Mouse (Mus musculus): ENCODE measurements around the gene Adprh. TPM values are rescaled to one million over a fixed set of nuclear protein-coding genes. Genes with fewer than 3 reads are reported as not detected.

Gene Adprh
- polyA plus RNA-seq, 1 experiment: 38.1 TPM

- Histone ChIP-seq H3K4me3 (ENCODE audit: insufficient read depth, low read length) (no peak overlapping the region), H3K4me1 (ENCODE audit: control insufficient read depth, insufficient read depth, low read length) (peaks cover 4% of the 10 kb centered on the region), H3K27ac (ENCODE audit: insufficient read depth, low read depth, low read length) (no peak overlapping the region)
- no peak for TF ChIP-seq POLR2A (IDR thresholded peaks at IDR 0.05; ENCODE audit: borderline replicate concordance, low read depth, low read length)
Observed at GRCm38 (mm10) chr16:38467091-38467916, 14.8 kb upstream of the Adprh start.

GRCm38 (mm10) chr16:38466089-38466488 lies 13.6 kb upstream of the Adprh start:
- no peak overlapping the region for H3K27ac ChIP-seq (ENCODE audit: insufficient read depth, low read depth, low read length)
- peaks cover 5% of the 10 kb centered on the region for H3K4me1 ChIP-seq (ENCODE audit: control insufficient read depth, insufficient read depth, low read length)

GRCm38 (mm10) chr16:38463305-38463704 lies 10.8 kb upstream of the Adprh start:
- no peak overlapping the region for H3K27ac ChIP-seq (ENCODE audit: insufficient read depth, low read depth, low read length)
- peaks cover 25% of the 10 kb centered on the region for H3K4me1 ChIP-seq (ENCODE audit: control insufficient read depth, insufficient read depth, low read length)
- no peak overlapping the region for H3K4me3 ChIP-seq (ENCODE audit: insufficient read depth, low read length)
- TF ChIP-seq POLR2A (IDR thresholded peaks at IDR 0.05; ENCODE audit: borderline replicate concordance, low read depth, low read length) (no peak), CTCF (IDR thresholded peaks at IDR 0.05; ENCODE audit: low read depth, low read length) (no peak)

More at GRCm38 (mm10) chr16:38466089-38466488, 13.6 kb upstream of the Adprh start:
- H3K4me3 ChIP-seq (ENCODE audit: insufficient read depth, low read length): no peak overlapping the region
- TF ChIP-seq CTCF (IDR thresholded peaks at IDR 0.05; ENCODE audit: low read depth, low read length): no peak
- TF ChIP-seq POLR2A (IDR thresholded peaks at IDR 0.05; ENCODE audit: borderline replicate concordance, low read depth, low read length): no peak

GRCm38 (mm10) chr16:38462161-38462560 lies 9.7 kb upstream of the Adprh start:
- no peak overlapping the region for H3K4me3 ChIP-seq (ENCODE audit: insufficient read depth, low read length)
- TF ChIP-seq POLR2A (IDR thresholded peaks at IDR 0.05; ENCODE audit: borderline replicate concordance, low read depth, low read length): no peak
- TF ChIP-seq CTCF (IDR thresholded peaks at IDR 0.05; ENCODE audit: low read depth, low read length): no peak
- H3K27ac ChIP-seq (ENCODE audit: insufficient read depth, low read depth, low read length): no peak overlapping the region
- peaks cover 23% of the 10 kb centered on the region for H3K4me1 ChIP-seq (ENCODE audit: control insufficient read depth, insufficient read depth, low read length)

GRCm38 (mm10) chr16:38461749-38462148 lies 9.2 kb upstream of the Adprh start:
- Histone ChIP-seq H3K4me1 (ENCODE audit: control insufficient read depth, insufficient read depth, low read length) (peaks cover 24% of the 10 kb centered on the region), H3K27ac (ENCODE audit: insufficient read depth, low read depth, low read length) (no peak overlapping the region), H3K4me3 (ENCODE audit: insufficient read depth, low read length) (no peak overlapping the region)
- TF ChIP-seq POLR2A (IDR thresholded peaks at IDR 0.05; ENCODE audit: borderline replicate concordance, low read depth, low read length) (no peak), CTCF (IDR thresholded peaks at IDR 0.05; ENCODE audit: low read depth, low read length) (no peak)

- peak overlapping the region; percentile 13; the same call in 1 of the 2 replicates for H3K4me3 ChIP-seq (ENCODE audit: insufficient read depth, low read length)
Observed at GRCm38 (mm10) chr16:38459990-38460389, 7.5 kb upstream of the Adprh start.

DNA sequence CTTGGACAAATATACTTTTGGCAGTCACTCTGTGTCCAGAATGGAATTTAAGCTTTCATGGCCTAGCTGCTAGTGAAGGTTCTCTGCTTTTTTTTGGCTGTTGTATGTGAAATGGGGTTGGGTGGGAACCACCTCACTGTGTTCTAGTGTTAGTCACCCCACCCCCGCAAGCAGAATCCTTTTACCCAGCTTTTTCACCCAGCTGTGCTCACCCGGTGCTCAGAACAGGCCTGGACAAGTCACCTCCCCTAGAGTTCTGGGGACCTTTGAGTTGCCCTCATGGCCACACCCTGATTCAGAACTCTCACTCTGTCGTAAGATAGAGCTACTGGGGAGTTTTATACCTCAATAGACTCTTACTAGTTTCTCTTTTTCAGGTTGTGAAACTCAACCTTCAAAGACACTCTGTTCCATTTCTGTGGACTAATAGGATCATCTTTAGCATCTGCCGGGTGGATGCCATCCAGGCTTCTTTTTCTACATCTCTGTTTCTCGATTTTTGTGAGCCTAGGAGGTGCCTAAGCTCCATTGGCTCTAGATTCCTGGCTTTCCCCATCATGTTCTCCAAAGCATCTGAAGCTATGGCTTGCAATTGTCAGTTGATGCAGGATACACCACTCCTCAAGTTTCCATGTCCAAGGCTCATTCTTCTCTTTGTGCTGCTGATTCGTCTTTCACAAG lies 6.2 kb upstream of the Adprh start:
- Histone ChIP-seq H3K27ac (ENCODE audit: insufficient read depth, low read depth, low read length) (peak overlapping the region; percentile 80), H3K4me1 (ENCODE audit: control insufficient read depth, insufficient read depth, low read length) (peaks cover 38% of the 10 kb centered on the region), H3K4me3 (ENCODE audit: insufficient read depth, low read length) (peak overlapping the region; percentile 49)
- TF ChIP-seq CTCF (IDR thresholded peaks at IDR 0.05; ENCODE audit: low read depth, low read length): no peak
- TF ChIP-seq POLR2A (IDR thresholded peaks at IDR 0.05; ENCODE audit: borderline replicate concordance, low read depth, low read length): no peak

More at GRCm38 (mm10) chr16:38459990-38460389, 7.5 kb upstream of the Adprh start:
- TF ChIP-seq POLR2A (IDR thresholded peaks at IDR 0.05; ENCODE audit: borderline replicate concordance, low read depth, low read length) (no peak), CTCF (IDR thresholded peaks at IDR 0.05; ENCODE audit: low read depth, low read length) (no peak)
- Histone ChIP-seq H3K27ac (ENCODE audit: insufficient read depth, low read depth, low read length) (no peak overlapping the region), H3K4me1 (ENCODE audit: control insufficient read depth, insufficient read depth, low read length) (peaks cover 35% of the 10 kb centered on the region)

GRCm38 (mm10) chr16:38456812-38457567 lies 4.5 kb upstream of the Adprh start:
- Histone ChIP-seq H3K4me1 (ENCODE audit: control insufficient read depth, insufficient read depth, low read length) (peaks cover 38% of the 10 kb centered on the region), H3K27ac (ENCODE audit: insufficient read depth, low read depth, low read length) (peak overlapping the region; percentile 85), H3K4me3 (ENCODE audit: insufficient read depth, low read length) (peak overlapping the region; percentile 77)
- TF ChIP-seq POLR2A (IDR thresholded peaks at IDR 0.05; ENCODE audit: borderline replicate concordance, low read depth, low read length) (no peak), CTCF (IDR thresholded peaks at IDR 0.05; ENCODE audit: low read depth, low read length) (no peak)

DNA sequence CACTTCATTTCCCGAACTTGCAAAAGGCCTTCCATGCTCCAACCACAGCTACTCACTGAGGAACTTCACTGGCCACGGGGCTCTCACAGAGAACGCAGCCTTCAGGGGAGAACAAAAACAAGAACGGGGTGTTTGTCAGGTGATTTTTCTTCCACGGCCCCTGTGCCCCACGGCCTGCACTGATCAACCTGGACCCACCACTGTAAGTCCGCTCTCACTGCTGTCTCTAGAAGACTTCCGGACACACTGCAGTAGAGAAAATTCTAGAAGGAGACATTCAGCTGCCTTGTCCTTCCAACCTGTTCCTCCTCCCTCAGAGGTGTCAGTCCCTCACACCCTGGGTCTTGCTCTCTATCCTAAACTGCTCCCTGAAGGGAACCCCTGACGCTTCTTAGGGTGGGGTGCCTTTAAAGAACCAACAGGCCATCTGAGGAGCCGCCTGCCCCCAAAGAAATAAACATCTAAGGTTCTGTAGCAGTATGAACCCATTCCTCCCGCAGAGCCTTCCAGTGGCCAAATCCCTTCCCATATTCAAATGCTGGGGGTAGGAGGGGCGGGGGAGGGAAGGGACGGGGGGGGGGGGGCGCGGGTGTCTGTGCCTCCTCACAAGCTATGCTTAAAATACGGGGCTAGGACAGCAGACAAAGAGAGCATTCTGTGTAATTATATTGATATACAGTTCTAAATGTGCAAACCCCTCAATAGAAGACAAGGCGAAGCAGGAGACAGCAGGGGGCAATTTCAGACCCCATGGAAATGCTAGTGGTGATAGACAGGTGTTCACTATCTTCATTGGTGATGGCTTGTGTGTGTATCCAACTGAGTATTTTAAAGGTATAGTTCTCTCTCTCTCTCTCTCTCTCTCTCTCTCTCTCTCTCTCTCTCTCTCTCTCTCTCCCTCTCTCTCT lies 3.3 kb upstream of the Adprh start, which contains the start of gene Cd80:
Cd80 (plus strand) TSS at position 51 of the 908 bp plus-strand sequence.
- Histone ChIP-seq H3K4me1 (ENCODE audit: control insufficient read depth, insufficient read depth, low read length) (peaks cover 39% of the 10 kb centered on the region), H3K27ac (ENCODE audit: insufficient read depth, low read depth, low read length) (no peak within 1 kb of the TSS), H3K4me3 (ENCODE audit: insufficient read depth, low read length) (no peak within 1 kb of the TSS)
- TF ChIP-seq POLR2A (IDR thresholded peaks at IDR 0.05; ENCODE audit: borderline replicate concordance, low read depth, low read length) (no peak), CTCF (IDR thresholded peaks at IDR 0.05; ENCODE audit: low read depth, low read length) (no peak)
